Comparison of ENCODE assay signal across 1 mouse cellular context in genomic region chr5:107978289-107979035, GRCm38 (mm10).
TF ChIP-seq lines count a peak whose summit lies in the region.

No protein-coding gene starts in this region.

TF ChIP-seq in MEL, 35 proteins besides CTCF, POLR2A, EP300 and RAD21:
- TF ChIP-seq RCOR1 (IDR thresholded peaks at IDR 0.05; ENCODE audit: low read depth, low read length) = peak; percentile 93
- peak; percentile 95 for TF ChIP-seq GATA1 (IDR thresholded peaks at IDR 0.05; ENCODE audit: low read depth, low read length)
- peak; percentile 87 for TF ChIP-seq TCF12 (IDR thresholded peaks at IDR 0.05; ENCODE audit: low read depth, low read length)
- TF ChIP-seq CHD1 (IDR thresholded peaks at IDR 0.05; ENCODE audit: low read depth, low read length) = 0 out of 2 replicates have a peak, but pooled peaks have one; percentile 54
- TF ChIP-seq TBP (IDR thresholded peaks at IDR 0.05; ENCODE audit: low read depth, low read length) = peak; percentile 56
- TF ChIP-seq NRF1 (IDR thresholded peaks at IDR 0.05; ENCODE audit: insufficient read depth, low read depth, low read length, poor library complexity, severe bottlenecking) = peak; percentile 55; the same call in 1 of the 2 replicates
- TF ChIP-seq USF2 (IDR thresholded peaks at IDR 0.05; ENCODE audit: borderline replicate concordance in 1 of 2, insufficient read depth in 1 of 2, low read depth in 1 of 2, low read length in 2 of 2) = no peak
- TF ChIP-seq BHLHE40 (IDR thresholded peaks at IDR 0.05; ENCODE audit: borderline replicate concordance, low read depth, low read length) = peak; percentile 57; the same call in 1 of the 2 replicates
- peak; percentile 76 for TF ChIP-seq MXI1 (IDR thresholded peaks at IDR 0.05; ENCODE audit: low read depth, low read length)
- 0 out of 2 replicates have a peak, but pooled peaks have one; percentile 67 for TF ChIP-seq MAZ (IDR thresholded peaks at IDR 0.05; ENCODE audit: low read depth, low read length)
- 0 out of 2 replicates have a peak, but pooled peaks have one; percentile 46 for TF ChIP-seq MAFK (IDR thresholded peaks at IDR 0.05; ENCODE audit: borderline replicate concordance, low read depth, low read length)
- TF ChIP-seq ELF1 (IDR thresholded peaks at IDR 0.05; ENCODE audit: low read depth, low read length) = peak; percentile 45; the same call in 1 of the 2 replicates
- no peak for TF ChIP-seq E2F4 (IDR thresholded peaks at IDR 0.05; ENCODE audit: borderline replicate concordance, low read depth, low read length)
- no peak for TF ChIP-seq ZC3H11A (IDR thresholded peaks at IDR 0.05; ENCODE audit: low read depth, low read length)
- peak; percentile 50; the same call in 1 of the 2 replicates for TF ChIP-seq MYB (IDR thresholded peaks at IDR 0.05; ENCODE audit: low read depth, low read length)
- TF ChIP-seq NELFE (IDR thresholded peaks at IDR 0.05; ENCODE audit: low read depth, low read length) = no peak
- TF ChIP-seq ETS1 (IDR thresholded peaks at IDR 0.05; ENCODE audit: low read depth, low read length) = peak; percentile 84
- peak; percentile 52; the same call in 1 of the 2 replicates for TF ChIP-seq HCFC1 (IDR thresholded peaks at IDR 0.05; ENCODE audit: low read depth, low read length)
- TF ChIP-seq ZNF384 (IDR thresholded peaks at IDR 0.05; ENCODE audit: low read depth, low read length) = no peak
- no peak for TF ChIP-seq USF1 (IDR thresholded peaks at IDR 0.05; ENCODE audit: low read depth, low read length)
- peak; percentile 79 for TF ChIP-seq MYC (IDR thresholded peaks at IDR 0.05; ENCODE audit: low read depth, low read length)
- peak; percentile 64; the same call in 1 of the 2 replicates for TF ChIP-seq MAX (IDR thresholded peaks at IDR 0.05; ENCODE audit: low read length)
- TF ChIP-seq SIN3A (IDR thresholded peaks at IDR 0.05; ENCODE audit: low read length) = peak; percentile 84
